Mouse (Mus musculus) liver, embryonic 14.5 days (tissue): ENCODE data around the gene 2900011O08Rik.

ENCODE experiments used
- CTCF ChIP-seq: IDR thresholded peaks from 2 replicates; pipeline ENCODE4 v1.5.1; 2016; ENCODE audit warnings: antibody characterized with exemption, low read depth, control low read depth
- EP300 ChIP-seq: IDR thresholded peaks from 2 replicates; pipeline ENCODE4 v1.6.1; 2016; ENCODE audit warnings: antibody characterized with exemption, low read depth

DNA sequence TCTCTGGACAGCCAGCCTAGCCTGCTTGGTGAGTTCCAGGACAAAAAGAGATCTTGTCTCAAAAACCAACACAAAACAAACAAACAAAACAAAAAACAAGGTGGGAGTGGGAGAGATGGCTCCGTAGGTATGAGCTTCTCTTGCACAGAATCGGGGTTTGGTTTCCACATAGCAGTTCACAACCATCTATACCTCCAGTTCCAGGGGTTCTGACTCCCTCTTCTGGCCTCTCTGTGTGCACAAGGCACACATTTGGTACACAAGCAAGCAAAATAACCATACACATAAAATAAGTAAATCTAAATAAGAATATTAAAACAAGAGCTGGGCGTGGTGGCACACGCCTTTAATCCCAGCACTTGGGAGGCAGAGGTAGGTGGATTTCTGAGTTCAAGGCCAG is 44.2 kb downstream of the 2900011O08Rik start:
- TF ChIP-seq CTCF: no peak
- TF ChIP-seq EP300: no peak
